Mouse (Mus musculus): ENCODE results near the gene Rnf216.
A peak's percentile ranks its signal among the peaks of the same experiment; 100 is the strongest.

Gene Rnf216

DNA sequence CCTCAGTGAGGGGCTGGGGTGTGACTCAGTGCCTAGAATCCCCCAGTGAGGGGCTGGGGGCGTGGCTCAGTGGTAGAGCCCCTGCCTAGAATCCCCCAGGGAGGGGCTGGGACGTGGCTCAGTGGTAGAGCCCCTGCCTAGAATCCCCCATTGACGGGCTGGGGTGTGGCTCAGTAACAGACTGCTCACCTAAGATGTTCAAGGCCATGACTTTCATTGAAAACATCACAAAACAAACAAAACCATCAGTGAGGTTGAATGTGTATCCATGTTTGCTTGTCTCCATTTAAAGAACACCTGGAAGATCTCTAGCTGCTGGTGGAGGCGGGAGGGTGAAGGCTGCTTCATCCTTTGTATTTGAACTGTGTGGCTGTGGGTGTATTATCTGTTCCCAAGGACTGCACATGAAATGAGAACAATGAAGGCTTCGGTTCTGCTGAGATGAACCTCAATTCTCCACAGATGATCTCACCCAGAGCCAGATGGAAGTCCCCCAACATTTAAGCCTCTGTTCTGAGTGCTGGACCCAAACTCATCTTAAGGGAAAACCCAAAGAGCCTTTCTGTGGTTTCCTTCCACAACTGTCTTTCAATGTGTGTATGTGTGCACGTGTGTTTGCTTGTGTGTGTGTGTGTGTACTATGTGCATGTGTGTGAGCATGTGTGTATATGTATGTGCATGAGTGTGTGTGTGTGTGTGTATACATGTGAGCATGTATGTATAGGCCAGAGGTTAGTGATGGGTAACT is 155.7 kb downstream of the Rnf216 start:
- DNase-seq, result no peak

DNA sequence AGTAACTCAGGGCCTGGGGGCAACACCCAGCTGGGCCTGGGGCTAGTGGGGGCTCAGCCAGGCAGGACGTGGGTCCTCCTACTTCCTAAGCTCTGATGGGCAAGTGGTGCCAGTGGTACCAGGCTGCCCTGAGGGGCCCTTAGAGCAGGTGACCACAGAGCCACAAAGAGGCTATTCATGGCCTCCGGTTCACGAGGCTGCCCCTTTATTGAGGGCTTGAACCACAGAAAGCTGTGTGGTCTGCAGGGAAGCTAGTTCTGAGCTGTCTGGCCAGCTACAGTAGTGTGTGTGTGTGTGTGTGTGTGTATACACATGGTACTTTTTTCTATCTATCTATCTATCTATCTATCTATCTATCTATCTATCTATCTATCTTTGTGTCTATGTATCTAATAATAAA is 159.2 kb downstream of the Rnf216 start:
- DNase-seq, result no peak

DNA sequence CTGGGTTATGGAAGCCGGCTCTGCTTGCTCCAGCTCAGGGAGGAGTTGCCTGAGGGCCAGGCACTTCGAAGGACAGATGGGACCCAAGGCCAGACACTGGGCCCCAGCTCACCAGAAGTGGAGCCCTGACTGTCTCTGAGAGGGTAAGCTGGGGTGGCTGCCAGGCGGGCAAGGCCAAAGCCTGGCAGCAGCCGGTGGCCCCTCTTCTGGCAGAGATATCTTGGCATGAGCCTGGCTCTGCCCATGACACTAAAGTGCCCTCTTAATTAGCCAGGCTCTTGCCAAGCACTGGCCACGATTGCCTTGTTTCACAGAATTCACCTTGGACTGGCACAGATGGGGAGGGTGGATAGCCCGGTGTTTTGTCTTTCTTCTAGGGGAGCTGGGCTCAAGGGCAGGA is 162.4 kb downstream of the Rnf216 start:
- DNase-seq, result no peak

DNA sequence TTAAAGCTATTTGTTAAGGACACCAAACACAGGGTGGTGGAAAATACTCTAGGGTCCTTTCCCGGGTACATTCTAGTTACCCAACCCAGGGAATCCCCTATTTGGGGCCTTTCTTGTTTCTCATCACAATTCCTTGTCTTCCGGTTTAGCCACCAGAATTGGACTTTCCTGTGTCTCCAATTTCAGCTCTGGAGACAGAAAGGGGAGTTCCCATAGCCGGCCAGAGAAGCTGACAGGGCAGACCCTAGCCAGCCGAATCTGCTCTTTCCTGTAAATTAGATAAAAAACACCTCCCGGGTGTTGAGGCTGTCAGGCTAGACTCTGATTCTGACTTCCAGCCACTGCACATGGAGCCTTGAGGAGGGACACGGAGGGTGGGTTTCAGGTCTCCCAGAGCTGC is 163.2 kb downstream of the Rnf216 start:
- peak; percentile 25 for DNase-seq

DNA sequence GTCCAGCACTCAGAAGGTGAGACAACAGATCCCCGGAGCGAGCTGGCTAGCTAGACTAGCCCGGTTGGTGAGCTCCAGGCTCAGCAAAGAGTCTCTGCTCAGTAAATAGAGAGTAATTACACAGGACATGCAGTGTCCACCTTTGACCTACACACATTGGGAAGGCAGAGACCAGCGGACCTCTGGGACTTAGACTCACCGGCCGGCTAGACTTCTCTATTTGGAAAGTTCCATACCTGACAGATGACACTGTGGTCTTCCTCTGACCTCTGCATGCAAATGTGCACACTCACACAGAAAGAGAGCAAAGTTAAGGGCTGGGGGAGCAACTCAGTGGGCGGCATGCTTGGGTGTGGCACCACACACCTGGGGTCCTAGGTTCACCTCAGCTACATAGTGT is 165.3 kb downstream of the Rnf216 start:
- no peak for DNase-seq

DNA sequence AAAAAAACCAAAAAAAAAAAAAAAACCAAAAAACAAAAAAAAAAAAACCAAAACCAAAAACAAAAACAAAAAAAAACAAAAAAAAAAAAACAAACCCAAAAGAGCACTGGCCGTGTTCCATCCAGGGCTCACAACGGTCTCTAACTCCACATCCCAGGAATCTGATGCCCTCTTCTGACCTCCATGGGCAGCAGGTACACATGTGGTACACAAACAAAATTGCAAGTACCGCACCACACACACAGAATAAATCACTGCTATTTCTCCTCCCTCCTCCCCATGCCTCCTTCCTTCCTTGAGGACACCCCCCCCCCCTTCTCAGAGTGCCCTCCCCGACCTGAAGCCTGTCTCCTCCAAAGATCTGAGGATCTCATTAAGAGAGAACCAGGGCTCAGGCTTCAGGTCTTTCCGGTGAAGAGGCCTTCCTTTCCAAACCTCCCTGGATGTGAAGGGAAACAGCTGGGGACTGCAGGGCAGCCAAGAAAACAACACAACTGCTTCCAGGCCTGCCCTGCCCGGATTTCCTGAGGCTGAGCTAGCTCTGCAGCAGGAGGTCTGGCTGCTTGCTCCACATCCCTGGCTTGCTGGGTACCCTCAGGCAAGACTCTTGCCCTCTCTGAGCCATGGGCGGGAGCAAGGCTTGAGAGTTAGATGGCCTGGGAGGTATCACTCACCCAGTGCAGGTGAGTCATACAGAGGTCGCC is 167.7 kb downstream of the Rnf216 start:
- DNase-seq, result peak; percentile 72

Measured in kidney, adult 9 months (tissue).